Mouse (Mus musculus) adrenal gland, postnatal 4 days (tissue): ENCODE measurements around the gene Slc25a1. TPM values are rescaled to one million over a fixed set of nuclear protein-coding genes. Genes with fewer than 3 reads are reported as not detected.
"Not testable (repeated sequence)": the region's sequence is repeated elsewhere in the genome, so short reads cannot be mapped to it uniquely, and the experiment has no call there.

Experiments
- DNase-seq, 2 experiments: peaks; one replicate each; pipeline ENCODE4 v3.0.0; 2021 to 2022; ENCODE audit warnings: low spot score in 2 of 2, mixed read lengths in 2 of 2
- long read RNA-seq, 2 experiments: library from polyadenylated mRNA; stranded (forward); transcript quantifications; one replicate each; pipeline ENCODE4 v2.0.0; 2021
- total RNA-seq, 2 experiments: library from RNA; stranded (reverse); gene quantifications; 2 replicates each; pipeline ENCODE4 v1.2.3; 2021

The Slc25a1 gene
- total RNA-seq = 10 to 100 TPM; 98.4 to 98.6 TPM
- long read RNA-seq, experiment 1, transcript Slc25a1-201 (9 exons, 1,666 nt) = major isoform, 68 of 87 reads
- long read RNA-seq, experiment 1, partial matches to known transcripts = 6 of 87 reads
- long read RNA-seq, experiment 1, other reads (novel, unspliced or antisense) = 11 of 87 reads
- long read RNA-seq, experiment 2, transcript Slc25a1-201 (9 exons, 1,666 nt) = major isoform, 109 of 133 reads
- long read RNA-seq, experiment 2, partial matches to known transcripts = 17 of 133 reads
- long read RNA-seq, experiment 2, other reads (novel, unspliced or antisense) = 5 of 133 reads

- DNase-seq = peak; percentile 37 to 56
Observed at GRCm38 (mm10) chr16:17928087-17928580, at the start of gene Slc25a1. Slc25a1 (minus strand) TSS chr16:17928219.

GRCm38 (mm10) chr16:17971853-17972252 is 43.8 kb upstream of the Slc25a1 start:
- no peak for DNase-seq

GRCm38 (mm10) chr16:17962091-17962490 is 34.1 kb upstream of the Slc25a1 start:
- no peak for DNase-seq

- not testable (repeated sequence) for DNase-seq
Observed at GRCm38 (mm10) chr16:17956052-17956638, 28.1 kb upstream of the Slc25a1 start.

- no peak for DNase-seq
Observed at GRCm38 (mm10) chr16:17951618-17952017, 23.6 kb upstream of the Slc25a1 start.

GRCm38 (mm10) chr16:17950068-17950467 is 22.0 kb upstream of the Slc25a1 start:
- no peak for DNase-seq

- DNase-seq = no peak
Observed at GRCm38 (mm10) chr16:17949421-17949877, 21.4 kb upstream of the Slc25a1 start.

- no peak for DNase-seq
Observed at GRCm38 (mm10) chr16:17945081-17945831, 17.2 kb upstream of the Slc25a1 start.

- no peak for DNase-seq
Observed at GRCm38 (mm10) chr16:17943466-17943865, 15.4 kb upstream of the Slc25a1 start.

- no peak for DNase-seq
Observed at GRCm38 (mm10) chr16:17939255-17939751, 11.3 kb upstream of the Slc25a1 start.

GRCm38 (mm10) chr16:17938821-17939220 is 10.8 kb upstream of the Slc25a1 start:
- peak; percentile 21 to 30 for DNase-seq

GRCm38 (mm10) chr16:17938187-17938586 is 10.2 kb upstream of the Slc25a1 start:
- no peak for DNase-seq

- no peak for DNase-seq
Observed at GRCm38 (mm10) chr16:17936776-17937175, 8.8 kb upstream of the Slc25a1 start.

- no peak for DNase-seq
Observed at GRCm38 (mm10) chr16:17934445-17934910, 6.5 kb upstream of the Slc25a1 start.

- no peak for DNase-seq
Observed at GRCm38 (mm10) chr16:17933594-17934444, 5.8 kb upstream of the Slc25a1 start.

- no peak for DNase-seq
Observed at GRCm38 (mm10) chr16:17931906-17932460, 4.0 kb upstream of the Slc25a1 start.

- no peak for DNase-seq
Observed at GRCm38 (mm10) chr16:17929631-17930030, 1.6 kb upstream of the Slc25a1 start.

GRCm38 (mm10) chr16:17929211-17929610 is 1.2 kb upstream of the Slc25a1 start:
- no peak for DNase-seq

- peak; percentile 35 to 56 for DNase-seq
Observed at GRCm38 (mm10) chr16:17928627-17929104, 647 bp upstream of the Slc25a1 start.
